Mouse (Mus musculus): ENCODE results near the gene Dpp8. TPM values are rescaled to one million over a fixed set of nuclear protein-coding genes. Genes with fewer than 3 reads are reported as not detected.
"Not testable (repeated sequence)": the region's sequence is repeated elsewhere in the genome, so short reads cannot be mapped to it uniquely, and the experiment has no call there.

Dpp8 gene
- polyA plus RNA-seq, 1 experiment from 2014 or later = 38.5 TPM

GRCm38 (mm10) chr9:65028313-65028712, 3.9 kb upstream of the Dpp8 start:
- Histone ChIP-seq H3K36me3 (no peaks in the 10 kb centered on the region), H3K27me3 (ENCODE audit: insufficient read depth, poor library complexity, severe bottlenecking) (no peaks in the 10 kb centered on the region), H3K27ac (no peak overlapping the region), H3K4me1 (replicated peaks) (peaks cover 11% of the 10 kb centered on the region), H3K9me3 (no peaks in the 10 kb centered on the region), H3K4me3 (no peak overlapping the region)
- no peak for DNase-seq (ENCODE audit: low spot score)
- WGBS = 90% methylated on average over 5 of the region's 5 CpGs

GRCm38 (mm10) chr9:65031355-65031754, 859 bp upstream of the Dpp8 start:
- WGBS = 73% methylated on average over 5 of the region's 5 CpGs
- peaks cover 11% of the 10 kb centered on the region; the same call in 1 of the 2 replicates for H3K36me3 ChIP-seq

GRCm38 (mm10) chr9:65031894-65032268, 333 bp upstream of the Dpp8 start:
- WGBS = 33% methylated on average over 4 of the region's 4 CpGs
- peaks cover 13% of the 10 kb centered on the region for H3K4me1 ChIP-seq (replicated peaks)
- H3K27me3 ChIP-seq (ENCODE audit: insufficient read depth, poor library complexity, severe bottlenecking) = no peaks in the 10 kb centered on the region
- H3K36me3 ChIP-seq = peaks cover 17% of the 10 kb centered on the region
- H3K9me3 ChIP-seq = no peaks in the 10 kb centered on the region
- peak overlapping the region; percentile 97; the same call in 1 of the 2 replicates for H3K27ac ChIP-seq
- H3K4me3 ChIP-seq = peak overlapping the region; percentile 99
- DNase-seq (ENCODE audit: low spot score) = no peak

More at GRCm38 (mm10) chr9:65031355-65031754, 859 bp upstream of the Dpp8 start:
- H3K27ac ChIP-seq; DNase-seq (ENCODE audit: low spot score); H3K9me3 ChIP-seq; H3K27me3 ChIP-seq (ENCODE audit: insufficient read depth, poor library complexity, severe bottlenecking); H3K4me3 ChIP-seq: not testable (repeated sequence)
- H3K4me1 ChIP-seq (replicated peaks) = peaks cover 13% of the 10 kb centered on the region

GRCm38 (mm10) chr9:65036456-65036855, 4.2 kb downstream of the Dpp8 start:
- WGBS = 96% methylated on average over 1 of the region's 1 CpGs
- peaks cover 62% of the 10 kb centered on the region for H3K36me3 ChIP-seq

GRCm38 (mm10) chr9:65036861-65037260, 4.6 kb downstream of the Dpp8 start:
- no peak for DNase-seq (ENCODE audit: low spot score)
- no peak overlapping the region for H3K4me3 ChIP-seq
- WGBS = 94% methylated on average over 8 of the region's 8 CpGs
- peaks cover 12% of the 10 kb centered on the region for H3K4me1 ChIP-seq (replicated peaks)
- no peak overlapping the region for H3K27ac ChIP-seq
- H3K36me3 ChIP-seq = peaks cover 66% of the 10 kb centered on the region
- H3K9me3 ChIP-seq = no peaks in the 10 kb centered on the region
- no peaks in the 10 kb centered on the region for H3K27me3 ChIP-seq (ENCODE audit: insufficient read depth, poor library complexity, severe bottlenecking)

More at GRCm38 (mm10) chr9:65036456-65036855, 4.2 kb downstream of the Dpp8 start:
- DNase-seq (ENCODE audit: low spot score) = no peak
- H3K27ac ChIP-seq = no peak overlapping the region
- H3K4me3 ChIP-seq = no peak overlapping the region
- H3K4me1 ChIP-seq (replicated peaks) = peaks cover 13% of the 10 kb centered on the region
- H3K27me3 ChIP-seq (ENCODE audit: insufficient read depth, poor library complexity, severe bottlenecking) = no peaks in the 10 kb centered on the region
- no peaks in the 10 kb centered on the region for H3K9me3 ChIP-seq

- Histone ChIP-seq H3K27me3 (ENCODE audit: insufficient read depth, poor library complexity, severe bottlenecking) (no peaks in the 10 kb centered on the region), H3K4me3 (no peak overlapping the region), H3K9me3 (no peaks in the 10 kb centered on the region), H3K4me1 (replicated peaks) (no peaks in the 10 kb centered on the region), H3K27ac (no peak overlapping the region), H3K36me3 (peaks cover 97% of the 10 kb centered on the region)
- WGBS = 97% methylated on average over 5 of the region's 5 CpGs
- DNase-seq (ENCODE audit: low spot score) = no peak
Observed at GRCm38 (mm10) chr9:65041430-65041829, 9.2 kb downstream of the Dpp8 start.

- no peak overlapping the region for H3K4me3 ChIP-seq
- no peaks in the 10 kb centered on the region for H3K9me3 ChIP-seq
- H3K4me1 ChIP-seq (replicated peaks) = no peaks in the 10 kb centered on the region
- H3K27ac ChIP-seq = no peak overlapping the region
- WGBS = 93% methylated on average over 1 of the region's 1 CpGs
- peaks cover 98% of the 10 kb centered on the region for H3K36me3 ChIP-seq
- no peaks in the 10 kb centered on the region for H3K27me3 ChIP-seq (ENCODE audit: insufficient read depth, poor library complexity, severe bottlenecking)
- no peak for DNase-seq (ENCODE audit: low spot score)
Observed at GRCm38 (mm10) chr9:65046993-65047392, 14.8 kb downstream of the Dpp8 start.

GRCm38 (mm10) chr9:65049422-65049821, 17.2 kb downstream of the Dpp8 start:
- Histone ChIP-seq H3K36me3 (peaks cover 100% of the 10 kb centered on the region), H3K4me1 (replicated peaks) (no peaks in the 10 kb centered on the region), H3K27me3 (ENCODE audit: insufficient read depth, poor library complexity, severe bottlenecking) (no peaks in the 10 kb centered on the region), H3K27ac (no peak overlapping the region), H3K4me3 (no peak overlapping the region), H3K9me3 (no peaks in the 10 kb centered on the region)
- WGBS = 97% methylated on average over 5 of the region's 5 CpGs
- no peak for DNase-seq (ENCODE audit: low spot score)

GRCm38 (mm10) chr9:65050981-65051380, 18.8 kb downstream of the Dpp8 start:
- Histone ChIP-seq H3K36me3 (peaks cover 100% of the 10 kb centered on the region), H3K27me3 (ENCODE audit: insufficient read depth, poor library complexity, severe bottlenecking) (no peaks in the 10 kb centered on the region), H3K4me3 (no peak overlapping the region), H3K27ac (no peak overlapping the region), H3K9me3 (no peaks in the 10 kb centered on the region), H3K4me1 (replicated peaks) (no peaks in the 10 kb centered on the region)
- no peak for DNase-seq (ENCODE audit: low spot score)
- 97% methylated on average over 3 of the region's 3 CpGs for whole genome bisulfite sequencing

- WGBS = 89% methylated on average over 7 of the region's 7 CpGs
- no peak for DNase-seq (ENCODE audit: low spot score)
- no peaks in the 10 kb centered on the region for H3K4me1 ChIP-seq (replicated peaks)
- H3K9me3 ChIP-seq = no peaks in the 10 kb centered on the region
- no peak overlapping the region for H3K27ac ChIP-seq
- peaks cover 95% of the 10 kb centered on the region for H3K36me3 ChIP-seq
- no peak overlapping the region for H3K4me3 ChIP-seq
- H3K27me3 ChIP-seq (ENCODE audit: insufficient read depth, poor library complexity, severe bottlenecking) = no peaks in the 10 kb centered on the region
Observed at GRCm38 (mm10) chr9:65064251-65064650, 32.0 kb downstream of the Dpp8 start.

GRCm38 (mm10) chr9:65070587-65070986, 38.4 kb downstream of the Dpp8 start:
- H3K36me3 ChIP-seq = peaks cover 99% of the 10 kb centered on the region
- 92% methylated on average over 3 of the region's 3 CpGs for WGBS
- H3K4me1 ChIP-seq (replicated peaks) = no peaks in the 10 kb centered on the region
- H3K4me3 ChIP-seq = no peak overlapping the region
- H3K9me3 ChIP-seq = no peaks in the 10 kb centered on the region
- H3K27me3 ChIP-seq (ENCODE audit: insufficient read depth, poor library complexity, severe bottlenecking) = no peaks in the 10 kb centered on the region
- no peak for DNase-seq (ENCODE audit: low spot score)
- no peak overlapping the region for H3K27ac ChIP-seq

- Histone ChIP-seq H3K9me3 (no peaks in the 10 kb centered on the region), H3K4me1 (replicated peaks) (no peaks in the 10 kb centered on the region), H3K27ac (no peak overlapping the region), H3K27me3 (ENCODE audit: insufficient read depth, poor library complexity, severe bottlenecking) (no peaks in the 10 kb centered on the region), H3K36me3 (peaks cover 99% of the 10 kb centered on the region), H3K4me3 (no peak overlapping the region)
- DNase-seq (ENCODE audit: low spot score) = no peak
- 70% methylated on average over 9 of the region's 9 CpGs for WGBS
Observed at GRCm38 (mm10) chr9:65073555-65073954, 41.3 kb downstream of the Dpp8 start.

- H3K4me1 ChIP-seq (replicated peaks) = no peaks in the 10 kb centered on the region
- H3K9me3 ChIP-seq = no peaks in the 10 kb centered on the region
- 90% methylated on average over 15 of the region's 15 CpGs for WGBS
- no peak overlapping the region for H3K4me3 ChIP-seq
- peaks cover 99% of the 10 kb centered on the region for H3K36me3 ChIP-seq
- DNase-seq (ENCODE audit: low spot score) = no peak
- H3K27ac ChIP-seq = no peak overlapping the region
- no peaks in the 10 kb centered on the region for H3K27me3 ChIP-seq (ENCODE audit: insufficient read depth, poor library complexity, severe bottlenecking)
Observed at GRCm38 (mm10) chr9:65074251-65074650, 42.0 kb downstream of the Dpp8 start.

- no peak overlapping the region for H3K27ac ChIP-seq
- H3K36me3 ChIP-seq = peaks cover 99% of the 10 kb centered on the region
- no peak for DNase-seq (ENCODE audit: low spot score)
- 90% methylated on average over 6 of the region's 6 CpGs for WGBS
- H3K27me3 ChIP-seq (ENCODE audit: insufficient read depth, poor library complexity, severe bottlenecking) = no peaks in the 10 kb centered on the region
- H3K4me3 ChIP-seq = no peak overlapping the region
- H3K9me3 ChIP-seq = no peaks in the 10 kb centered on the region
- no peaks in the 10 kb centered on the region for H3K4me1 ChIP-seq (replicated peaks)
Observed at GRCm38 (mm10) chr9:65074855-65075493, 42.8 kb downstream of the Dpp8 start.

Data from hindbrain, embryonic 10.5 days (tissue).